Mouse (Mus musculus) colon, adult 2 months (tissue): Measurements from ENCODE around the gene Adprm. TPM values are rescaled to one million over a fixed set of nuclear protein-coding genes. Genes with fewer than 3 reads are reported as not detected.

Experiments used
- polyA plus RNA-seq: library from polyadenylated mRNA; depleted of rRNA; stranded (reverse); fragments of >200 nt; gene quantifications from 2 replicates; pipeline ENCODE4 v1.2.3, GENCODE M21; 2012; rRNA removed

Adprm gene
- polyA plus RNA-seq, result 7.2 and 8.4 TPM in 2 replicates

GRCm38 (mm10) chr11:67052321-67052952 lies at the start of gene Adprm, which contains the start of gene Sco1:
Adprm (minus strand) TSS chr11:67052594.
Sco1 (plus strand) TSS chr11:67052670.

GRCm38 (mm10) chr11:67078000-67078399 lies 25.6 kb upstream of the Adprm start, which contains the start of gene Myh3:
Myh3 (plus strand) TSS chr11:67078300.

GRCm38 (mm10) chr11:67024867-67025477 lies 27.4 kb downstream of the Adprm start, which contains the start of gene Tmem220:
Tmem220 (plus strand) TSS chr11:67025154.

Other genes starting within 250 kb of the Adprm start
- gene Pirt, start 140.6 kb downstream of the Adprm start, polyA plus RNA-seq, result 2.0 and 2.5 TPM in 2 replicates
- 81.8 and 86.0 TPM in 2 replicates for gene Tmem238l, start 96.0 kb downstream of the Adprm start, polyA plus RNA-seq
- gene Tmem220, start 27.4 kb downstream of the Adprm start, polyA plus RNA-seq, result 2.8 and 4.1 TPM in 2 replicates
- gene Sco1, start 76 bp upstream of the Adprm start, polyA plus RNA-seq, result 9.7 and 11.0 TPM in 2 replicates
- gene Myh3, start 25.7 kb upstream of the Adprm start, polyA plus RNA-seq, result 0.01 and 0.06 TPM in 2 replicates
- 0.09 and 0.24 TPM in 2 replicates for gene Myh2, start 118.4 kb upstream of the Adprm start, polyA plus RNA-seq
- not detected in 2 replicates for gene Myh1, start 147.5 kb upstream of the Adprm start, polyA plus RNA-seq
- gene Myh4, start 185.4 kb upstream of the Adprm start, polyA plus RNA-seq, result not detected in 2 replicates
- gene Myh8, start 224.5 kb upstream of the Adprm start, polyA plus RNA-seq, result not detected in 2 replicates